Mouse (Mus musculus) heart, postnatal 0 days (tissue): ENCODE measurements around the gene Qars. TPM values are rescaled to one million over a fixed set of nuclear protein-coding genes. Genes with fewer than 3 reads are reported as not detected.

Source experiments
- ATAC-seq: fragments of 200-750 bp; cut with Nextera tagmentation; 2 replicates; pipeline ENCODE4 v1.8.0; 2017; ENCODE audit warnings: low read depth, moderate number of reproducible peaks, moderate library complexity; ENCODE audit not compliant: insufficient read depth
- DNase-seq: peaks from one replicate; pipeline ENCODE4 v3.0.0-alpha.2; 2016; ENCODE audit warnings: low spot score
- H3K27ac ChIP-seq: fragments of 300-500 bp; sonication (generic); 2 replicates; pipeline ENCODE4 v1.5.1; 2014; ENCODE audit warnings: low read depth, mild to moderate bottlenecking
- H3K27me3 ChIP-seq: fragments of 300-500 bp; sonication (generic); 2 replicates; pipeline ENCODE4 v1.6.1; 2014; ENCODE audit warnings: low read length, mixed read lengths; ENCODE audit not compliant: control insufficient read depth, insufficient read depth
- H3K36me3 ChIP-seq: fragments of 300-500 bp; sonication (generic); replicated peaks from 2 replicates; pipeline ENCODE4 v1.6.1; 2014; ENCODE audit warnings: low read length, mixed read lengths; ENCODE audit not compliant: control insufficient read depth, insufficient read depth
- H3K4me1 ChIP-seq: fragments of 300-500 bp; sonication (generic); 2 replicates; pipeline ENCODE4 v1.6.1; 2014; ENCODE audit warnings: antibody characterized with exemption; ENCODE audit not compliant: control insufficient read depth, insufficient read depth
- H3K4me2 ChIP-seq: fragments of 300-500 bp; sonication (generic); 2 replicates; pipeline ENCODE4 v1.6.1; 2014; ENCODE audit warnings: low read depth, mild to moderate bottlenecking, low read length, moderate library complexity
- H3K4me3 ChIP-seq: fragments of 300-500 bp; sonication (generic); 2 replicates; pipeline ENCODE4 v1.5.1; 2014; ENCODE audit warnings: low read depth, low read length
- H3K9ac ChIP-seq: fragments of 300-500 bp; sonication (generic); replicated peaks from 2 replicates; pipeline ENCODE4 v1.6.1; 2014; ENCODE audit warnings: low read depth, low read length, mixed read lengths
- H3K9me3 ChIP-seq: fragments of 300-500 bp; sonication (generic); replicated peaks from 2 replicates; pipeline ENCODE4 v1.6.1; 2016; ENCODE audit warnings: low read length; ENCODE audit not compliant: control insufficient read depth
- CTCF ChIP-seq: IDR thresholded peaks from 2 replicates; pipeline ENCODE4 v1.5.1; 2016; ENCODE audit warnings: antibody characterized with exemption, control low read depth, low read depth
- EP300 ChIP-seq: IDR thresholded peaks from 2 replicates; pipeline ENCODE4 v1.6.1; 2016; ENCODE audit warnings: antibody characterized with exemption, low read depth
- WGBS: fragments of 180-500 bp; shearing (Covaris S2); extraction: QIAGEN DNeasy Blood & Tissue Kit; methylation state at CpG from one replicate; pipeline ENCODE4 v1.1.7; 2014; 5-methylcytosine and 5-hydroxymethylcytosine counted together
- polyA plus RNA-seq: library from polyadenylated mRNA; unstranded; fragments of >200 nt; fragmentation: Nextera tagmentation; extraction: Ambion mirVana; gene quantifications from 2 replicates; pipeline ENCODE4 v1.2.1, GENCODE M21; 2015
- total RNA-seq: library from RNA; depleted of rRNA; stranded (reverse); fragments of >200 nt; gene quantifications from 2 replicates; pipeline ENCODE4 v1.2.3, GENCODE M21; 2014; ENCODE audit warnings: low replicate concordance; rRNA removed

Gene Qars
- total and polyA plus RNA-seq, 2 experiments from 2014 or later, result 49.2 to 188 TPM

GRCm38 (mm10) chr9:108546875-108547274 lies 39.4 kb downstream of the Qars start:
- Histone ChIP-seq H3K36me3 (peaks cover 90% of the 10 kb centered on the region), H3K27ac (no peak overlapping the region), H3K9me3 (no peaks in the 10 kb centered on the region), H3K27me3 (no peaks in the 10 kb centered on the region), H3K4me3 (no peak overlapping the region), H3K9ac (no peak overlapping the region), H3K4me1 (no peaks in the 10 kb centered on the region), H3K4me2 (no peak overlapping the region)
- WGBS, result 91% methylated on average over 1 of the region's 1 CpGs
- DNase-seq (no peak), ATAC-seq (no peak)
- no peak for TF ChIP-seq CTCF
- no peak for TF ChIP-seq EP300

- no peak overlapping the region for H3K9ac ChIP-seq
- no peak overlapping the region for H3K4me3 ChIP-seq
- no peak overlapping the region for H3K27ac ChIP-seq
- TF ChIP-seq CTCF (no peak), EP300 (no peak)
- H3K36me3 ChIP-seq, result peaks cover 75% of the 10 kb centered on the region
- H3K4me2 ChIP-seq, result no peak overlapping the region
- DNase-seq (no peak), ATAC-seq (no peak)
- no peaks in the 10 kb centered on the region for H3K9me3 ChIP-seq
- 85% methylated on average over 4 of the region's 4 CpGs for whole genome bisulfite sequencing
- H3K27me3 ChIP-seq, result no peaks in the 10 kb centered on the region
- peaks cover 8% of the 10 kb centered on the region for H3K4me1 ChIP-seq
These were observed 51.7 kb downstream of the Qars start for GRCm38 (mm10) chr9:108559169-108559568.

- under 1% methylated on average over 53 of the region's 53 CpGs for WGBS
- Histone ChIP-seq H3K4me3 (peak within 1 kb of the TSS; percentile 65), H3K9ac (peak within 1 kb of the TSS; percentile 74), H3K27ac (peak within 1 kb of the TSS; percentile 75), H3K27me3 (no peaks in the 10 kb centered on the region), H3K4me2 (peak within 1 kb of the TSS; percentile 87), H3K4me1 (peaks cover 8% of the 10 kb centered on the region), H3K36me3 (peaks cover 75% of the 10 kb centered on the region), H3K9me3 (no peaks in the 10 kb centered on the region)
- TF ChIP-seq EP300 (no peak), CTCF (no peak)
- peak; percentile 99 for ATAC-seq
- peak; percentile 95 for DNase-seq
These were observed 52.8 kb downstream of the Qars start, which contains the start of gene Impdh2 for GRCm38 (mm10) chr9:108560227-108560841. Gene Impdh2, plus strand, starts transcription at chr9:108560286.

GRCm38 (mm10) chr9:108563671-108564070 lies 56.2 kb downstream of the Qars start:
- Histone ChIP-seq H3K4me1 (peaks cover 24% of the 10 kb centered on the region), H3K4me3 (no peak overlapping the region), H3K36me3 (peaks cover 51% of the 10 kb centered on the region), H3K9ac (no peak overlapping the region), H3K27me3 (no peaks in the 10 kb centered on the region), H3K27ac (no peak overlapping the region), H3K4me2 (no peak overlapping the region), H3K9me3 (no peaks in the 10 kb centered on the region)
- 79% methylated on average over 8 of the region's 8 CpGs for WGBS
- no peak for TF ChIP-seq EP300
- TF ChIP-seq CTCF, result no peak
- ATAC-seq, result no peak
- DNase-seq, result no peak

- no peak for ATAC-seq
- WGBS, result 69% methylated on average over 7 of the region's 7 CpGs
- no peak overlapping the region for H3K4me2 ChIP-seq
- TF ChIP-seq EP300 (no peak), CTCF (no peak)
- H3K4me3 ChIP-seq, result no peak overlapping the region
- peaks cover 28% of the 10 kb centered on the region for H3K4me1 ChIP-seq
- peaks cover 47% of the 10 kb centered on the region for H3K36me3 ChIP-seq
- no peaks in the 10 kb centered on the region for H3K9me3 ChIP-seq
- no peak overlapping the region for H3K27ac ChIP-seq
- H3K9ac ChIP-seq, result no peak overlapping the region
- no peaks in the 10 kb centered on the region for H3K27me3 ChIP-seq
- DNase-seq, result no peak
These were observed 56.6 kb downstream of the Qars start for GRCm38 (mm10) chr9:108564131-108564530.

Other genes starting within 250 kb of the Qars start
- gene Dag1, start 243.7 kb upstream of the Qars start, total RNA-seq, result 209 and 229 TPM in 2 replicates
- gene Dag1, start 243.7 kb upstream of the Qars start, polyA plus RNA-seq, result 99.2 and 106 TPM in 2 replicates
- 12.9 and 22.4 TPM in 2 replicates for gene Nicn1, start 217.3 kb upstream of the Qars start, total RNA-seq
- gene Nicn1, start 217.3 kb upstream of the Qars start, polyA plus RNA-seq, result 20.5 and 20.9 TPM in 2 replicates
- gene Amt, start 210.9 kb upstream of the Qars start, total RNA-seq, result 3.7 and 14.5 TPM in 2 replicates
- 5.4 and 6.4 TPM in 2 replicates for gene Amt, start 210.9 kb upstream of the Qars start, polyA plus RNA-seq
- 167 and 207 TPM in 2 replicates for gene Rhoa, start 201.6 kb upstream of the Qars start, total RNA-seq
- gene Rhoa, start 201.6 kb upstream of the Qars start, polyA plus RNA-seq, result 326 and 332 TPM in 2 replicates
- gene Tcta, start 201.5 kb upstream of the Qars start, total RNA-seq, result 46.1 and 46.9 TPM in 2 replicates
- 42.1 and 49.9 TPM in 2 replicates for gene Tcta, start 201.5 kb upstream of the Qars start, polyA plus RNA-seq
- 319 and 336 TPM in 2 replicates for gene Gpx1, start 168.8 kb upstream of the Qars start, total RNA-seq
- gene Gpx1, start 168.8 kb upstream of the Qars start, polyA plus RNA-seq, result 578 and 581 TPM in 2 replicates
- 71.1 and 76.8 TPM in 2 replicates for gene Usp4, start 159.9 kb upstream of the Qars start, total RNA-seq
- 54.9 and 60.6 TPM in 2 replicates for gene Usp4, start 159.9 kb upstream of the Qars start, polyA plus RNA-seq
- gene 1700102P08Rik, start 114.9 kb upstream of the Qars start, total RNA-seq, result not detected in 2 replicates
- gene 1700102P08Rik, start 114.9 kb upstream of the Qars start, polyA plus RNA-seq, result 0.27 TPM in 1 of 2 replicates, not detected in the other
- gene Ccdc36, start 79.2 kb upstream of the Qars start, total RNA-seq, result not detected in 2 replicates
- gene Ccdc36, start 79.2 kb upstream of the Qars start, polyA plus RNA-seq, result 0.14 and 0.25 TPM in 2 replicates
- gene BC048562, start 71.2 kb upstream of the Qars start, total RNA-seq, result not detected in 2 replicates
- gene BC048562, start 71.2 kb upstream of the Qars start, polyA plus RNA-seq, result not detected in 2 replicates
- gene Ccdc71, start 47.2 kb upstream of the Qars start, total RNA-seq, result 14.0 and 24.0 TPM in 2 replicates
- 25.1 and 26.2 TPM in 2 replicates for gene Ccdc71, start 47.2 kb upstream of the Qars start, polyA plus RNA-seq
- gene Klhdc8b, start 46.1 kb upstream of the Qars start, total RNA-seq, result 180 and 186 TPM in 2 replicates
- gene Klhdc8b, start 46.1 kb upstream of the Qars start, polyA plus RNA-seq, result 91.6 and 92.7 TPM in 2 replicates
- 161 and 182 TPM in 2 replicates for gene Lamb2, start 28.0 kb upstream of the Qars start, total RNA-seq
- 44.4 and 50.8 TPM in 2 replicates for gene Lamb2, start 28.0 kb upstream of the Qars start, polyA plus RNA-seq
- 108 and 136 TPM in 2 replicates for gene Usp19, start 17.1 kb upstream of the Qars start, total RNA-seq
- 34.8 and 38.2 TPM in 2 replicates for gene Usp19, start 17.1 kb upstream of the Qars start, polyA plus RNA-seq
- 138 and 154 TPM in 2 replicates for gene Qrich1, start 9.1 kb downstream of the Qars start, total RNA-seq
- 52.5 and 55.4 TPM in 2 replicates for gene Qrich1, start 9.1 kb downstream of the Qars start, polyA plus RNA-seq
- 69.2 and 87.5 TPM in 2 replicates for gene Impdh2, start 52.6 kb downstream of the Qars start, total RNA-seq
- gene Impdh2, start 52.6 kb downstream of the Qars start, polyA plus RNA-seq, result 52.6 and 54.7 TPM in 2 replicates
- 41.3 and 84.4 TPM in 2 replicates for gene Ndufaf3, start 59.7 kb downstream of the Qars start, total RNA-seq
- gene Ndufaf3, start 59.7 kb downstream of the Qars start, polyA plus RNA-seq, result 82.6 and 86.1 TPM in 2 replicates
- gene Dalrd3, start 62.2 kb downstream of the Qars start, total RNA-seq, result 54.0 and 71.1 TPM in 2 replicates
- 38.3 and 39.6 TPM in 2 replicates for gene Dalrd3, start 62.2 kb downstream of the Qars start, polyA plus RNA-seq
- 44.9 and 53.2 TPM in 2 replicates for gene Wdr6, start 71.0 kb downstream of the Qars start, total RNA-seq
- gene Wdr6, start 71.0 kb downstream of the Qars start, polyA plus RNA-seq, result 21.1 and 25.1 TPM in 2 replicates
- 18.7 and 37.8 TPM in 2 replicates for gene P4htm, start 90.0 kb downstream of the Qars start, total RNA-seq
- gene P4htm, start 90.0 kb downstream of the Qars start, polyA plus RNA-seq, result 16.6 and 17.7 TPM in 2 replicates
- 59.5 and 76.4 TPM in 2 replicates for gene Arih2, start 141.7 kb downstream of the Qars start, total RNA-seq
- gene Arih2, start 141.7 kb downstream of the Qars start, polyA plus RNA-seq, result 33.8 and 38.2 TPM in 2 replicates
- gene Slc25a20, start 154.4 kb downstream of the Qars start, total RNA-seq, result 95.7 and 137 TPM in 2 replicates
- 240 and 248 TPM in 2 replicates for gene Slc25a20, start 154.4 kb downstream of the Qars start, polyA plus RNA-seq
- gene Prkar2a, start 181.6 kb downstream of the Qars start, total RNA-seq, result 48.2 and 52.8 TPM in 2 replicates
- 17.8 and 20.7 TPM in 2 replicates for gene Prkar2a, start 181.6 kb downstream of the Qars start, polyA plus RNA-seq